Mouse (Mus musculus) hematopoietic stem cell, adult 5-6 weeks (primary cell): ENCODE data around the gene Emp3. TPM values are rescaled to one million over a fixed set of nuclear protein-coding genes. Genes with fewer than 3 reads are reported as not detected.
"Not testable (repeated sequence)": the region's sequence is repeated elsewhere in the genome, so short reads cannot be mapped to it uniquely, and the experiment has no call there.

ENCODE experiments used
- ATAC-seq, 2 experiments: fragments of 125-278 bp in 1 of 2; replicated peaks in 1 of 2; 2 replicates each; pipeline ENCODE4 v1.8.0; 2016 to 2017; ENCODE audit warnings: inconsistent platforms in 2 of 2, mild to moderate bottlenecking in 2 of 2, moderate number of reproducible peaks in 2 of 2, low read depth in 1 of 2, moderate TSS enrichment in 1 of 2; ENCODE audit not compliant: low FRiP score in 2 of 2, poor library complexity in 2 of 2, severe bottlenecking in 2 of 2, insufficient read depth in 1 of 2, low TSS enrichment in 1 of 2
- total RNA-seq: library from RNA; stranded (forward); fragments of 172-1452, 232-1000 nt; gene quantifications from 2 replicates; pipeline ENCODE4 v1.2.3, GENCODE M21; 2017

Emp3 gene
- 193 and 200 TPM in 2 replicates for total RNA-seq

DNA sequence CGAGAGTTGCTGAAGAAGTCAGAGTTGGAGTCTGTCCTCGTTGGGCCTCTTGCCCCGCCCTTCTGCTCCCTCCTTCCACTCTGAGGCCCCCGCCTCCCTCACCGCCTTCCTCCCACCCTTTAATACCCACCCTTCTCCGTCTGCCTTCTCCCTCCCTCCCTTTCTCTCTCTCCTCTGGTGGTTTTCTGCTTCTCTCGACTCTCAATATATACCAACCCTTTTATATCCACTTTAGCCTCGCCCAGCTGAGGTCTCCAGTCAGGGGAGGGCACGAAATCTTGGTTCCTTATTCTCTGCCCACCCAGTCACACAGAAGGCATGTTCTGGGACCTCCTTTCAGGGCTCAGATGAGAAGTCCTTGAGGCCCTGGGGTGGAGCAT lies at the start of gene Emp3:
Emp3 (minus strand) TSS at position 163 of the 380 bp plus-strand sequence.
- peak; percentile 21 to 25 for ATAC-seq

GRCm38 (mm10) chr7:45956611-45957010 lies 35.4 kb upstream of the Emp3 start:
- no peak for ATAC-seq

DNA sequence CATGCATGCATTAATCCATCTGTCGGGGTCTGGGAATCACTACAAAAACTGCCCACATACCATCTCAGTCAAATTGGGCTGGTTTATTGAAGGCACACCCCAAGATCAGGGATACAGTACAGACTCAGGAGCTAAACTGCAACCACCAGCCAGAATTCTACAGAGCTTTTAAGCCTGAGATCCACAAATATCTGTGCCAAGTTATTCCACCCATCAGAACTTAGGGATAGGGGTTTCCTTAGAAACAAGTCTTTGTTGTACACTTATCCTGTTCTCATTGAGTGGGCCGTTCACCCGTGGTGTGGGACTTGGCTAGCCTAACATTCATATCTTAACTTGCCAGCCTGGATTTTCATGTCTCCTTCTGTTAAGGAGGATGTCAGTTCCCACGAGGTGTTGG lies 27.9 kb upstream of the Emp3 start:
- no peak for ATAC-seq

- ATAC-seq = not testable (repeated sequence)
Measured at GRCm38 (mm10) chr7:45943280-45943679, 22.1 kb upstream of the Emp3 start.

DNA sequence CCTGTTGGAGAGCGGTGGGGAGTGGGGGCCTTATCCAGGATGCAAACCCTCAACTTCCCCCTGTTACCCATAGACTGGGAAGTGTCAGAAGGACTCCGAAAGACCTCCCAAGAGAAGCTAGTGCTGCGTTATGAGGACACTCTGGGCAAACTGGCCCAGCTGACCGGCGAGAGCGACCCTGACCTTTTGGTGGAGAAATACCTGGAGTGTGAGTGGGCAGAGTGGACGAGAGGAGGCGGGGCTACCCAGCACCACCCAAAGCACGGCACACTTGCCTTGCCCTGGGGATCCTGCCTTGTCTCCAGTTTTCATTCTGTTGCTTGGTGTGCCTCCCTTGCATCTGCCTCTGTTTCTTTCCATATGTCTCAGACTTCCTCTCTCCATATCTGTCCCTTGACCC lies 20.8 kb upstream of the Emp3 start:
- no peak for ATAC-seq

- no peak for ATAC-seq
Measured at GRCm38 (mm10) chr7:45939836-45940235, 18.6 kb upstream of the Emp3 start.

DNA sequence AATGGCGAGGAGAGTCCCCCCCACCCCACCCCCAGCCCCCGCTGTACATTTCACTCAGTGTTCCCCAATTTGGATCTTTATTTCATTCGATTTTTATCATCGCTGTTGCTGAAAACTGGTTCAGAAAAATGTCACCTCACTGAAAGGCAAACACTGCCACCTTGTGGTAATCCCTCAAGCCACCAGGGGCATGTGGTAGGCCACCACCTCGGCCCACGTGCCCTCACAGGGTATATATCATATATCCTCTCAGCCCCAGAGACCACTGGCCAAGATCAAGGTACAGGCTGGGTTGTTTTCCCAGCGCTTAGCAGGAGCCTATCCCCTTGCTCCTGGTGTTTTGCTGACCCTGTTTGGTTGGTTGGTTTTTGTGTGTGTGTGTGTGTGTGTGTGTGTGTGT lies 13.9 kb upstream of the Emp3 start:
- peak; percentile 82 to 88; a peak in 3 of 4 replicates for ATAC-seq

- ATAC-seq = not testable (repeated sequence)
Measured at GRCm38 (mm10) chr7:45933766-45934165, 12.6 kb upstream of the Emp3 start.

- ATAC-seq = no peak
Measured at GRCm38 (mm10) chr7:45929688-45930087, 8.5 kb upstream of the Emp3 start.

DNA sequence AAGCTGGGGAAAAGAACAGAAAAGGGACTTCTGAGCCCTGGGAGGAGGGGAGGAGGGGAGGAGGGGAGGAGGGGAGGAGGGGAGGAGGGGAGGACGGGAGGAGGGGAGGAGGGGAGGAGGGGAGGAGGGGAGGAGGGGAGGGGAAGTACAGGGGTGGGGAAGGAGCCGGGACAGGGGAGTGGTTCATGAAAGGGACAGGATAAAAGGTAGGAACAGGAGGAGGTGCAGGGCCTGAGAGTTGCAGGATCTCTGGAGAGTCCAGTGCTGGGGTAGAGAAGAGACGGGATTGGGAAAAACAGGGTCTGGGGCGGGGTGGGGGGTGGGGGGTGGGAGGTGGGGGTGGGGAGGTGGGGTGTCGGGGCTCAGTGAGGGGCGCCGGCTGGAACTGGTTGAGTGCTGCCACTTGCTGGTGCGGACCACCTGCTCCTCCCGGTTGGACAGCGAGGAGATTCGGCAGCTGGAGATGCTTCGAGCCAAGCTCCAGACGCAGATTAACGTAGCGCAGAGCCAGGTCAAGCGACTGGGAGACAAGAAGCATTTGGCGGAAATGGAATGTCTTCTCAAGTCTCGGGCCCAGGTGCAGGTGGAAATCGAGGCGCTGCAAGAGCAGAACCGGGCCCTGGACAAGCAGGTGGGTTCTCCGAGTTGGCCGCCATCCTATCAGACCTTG lies 7.6 kb upstream of the Emp3 start:
- ATAC-seq = no peak

GRCm38 (mm10) chr7:45924429-45924816 lies 3.2 kb upstream of the Emp3 start:
- no peak for ATAC-seq

GRCm38 (mm10) chr7:45923762-45924428 lies 2.7 kb upstream of the Emp3 start, which contains the start of gene Ccdc114:
Ccdc114 (plus strand) TSS chr7:45924072.
- ATAC-seq = peak; percentile 34 to 36

DNA sequence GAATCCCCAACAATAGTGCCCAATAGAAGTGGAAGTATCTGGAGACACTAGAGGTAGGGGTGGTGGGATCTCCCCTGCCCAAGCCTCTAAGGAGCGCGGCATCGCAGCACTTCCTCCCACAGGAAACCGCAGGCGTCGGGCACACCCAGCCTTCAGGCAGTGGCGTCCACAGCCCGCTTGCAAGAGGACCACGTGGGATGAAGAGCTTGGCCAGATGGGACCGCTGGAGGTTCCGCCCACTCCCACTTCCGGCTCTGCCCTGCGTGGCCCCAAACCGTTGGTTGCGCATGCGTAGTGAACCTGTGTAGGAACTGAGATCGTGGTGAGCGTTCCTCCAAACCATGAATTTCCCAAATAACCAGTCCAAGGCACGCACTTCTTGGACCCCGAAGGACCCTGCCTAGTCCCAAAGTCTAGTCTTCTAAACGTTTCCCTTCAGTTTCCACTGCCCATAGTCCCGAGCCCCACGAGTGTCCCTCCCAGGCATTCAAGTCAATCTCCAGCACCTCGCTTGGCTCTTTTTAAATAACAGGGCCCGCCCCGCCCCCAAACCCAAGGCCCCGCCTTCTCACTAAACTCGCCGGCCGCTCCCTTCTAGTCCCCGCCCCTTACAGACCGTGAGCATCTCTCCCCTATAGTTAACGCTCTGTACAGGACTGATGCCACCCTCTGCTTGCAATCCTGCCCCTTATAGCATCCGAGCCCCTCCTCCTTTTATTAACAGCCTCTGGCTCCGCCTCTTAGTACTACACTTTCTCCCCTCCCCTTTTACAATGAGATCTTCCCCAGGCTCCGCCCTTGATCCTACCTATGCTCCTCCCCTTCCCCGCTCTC lies 1.9 kb upstream of the Emp3 start:
- peak; percentile 65 to 82 for ATAC-seq

- ATAC-seq = no peak
Measured at GRCm38 (mm10) chr7:45921950-45922600, 871 bp upstream of the Emp3 start.

DNA sequence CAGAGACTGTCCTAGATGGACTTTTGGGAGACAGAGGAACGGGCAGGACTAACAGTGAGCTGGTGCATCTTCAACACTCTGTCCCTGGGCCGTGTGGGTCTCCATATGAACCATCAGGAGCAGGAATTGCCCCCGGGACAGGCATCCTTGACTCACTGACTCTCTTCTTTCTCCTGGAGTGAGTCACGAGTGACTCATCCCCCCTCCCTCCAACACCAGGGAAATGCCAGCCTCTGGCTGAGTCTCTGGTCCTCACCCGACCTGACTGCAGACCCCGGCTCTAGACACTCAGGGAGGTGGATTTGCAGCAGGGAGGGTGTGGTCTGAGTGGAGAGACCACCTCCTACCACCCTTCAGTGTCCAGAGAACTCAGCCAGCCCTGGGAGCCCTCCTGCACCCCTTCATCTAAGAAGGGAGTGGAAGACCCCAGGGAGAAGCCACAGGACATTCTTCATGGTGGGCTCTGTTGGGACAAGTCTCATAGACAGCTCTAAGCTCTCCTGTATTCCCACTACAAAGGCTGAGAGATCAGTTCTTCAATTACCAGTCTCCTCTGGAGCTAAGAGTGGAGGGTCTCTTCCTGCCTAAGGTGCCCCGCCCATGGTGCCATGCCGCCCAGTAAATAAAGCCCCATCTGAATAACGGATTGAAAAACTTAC lies 492 bp downstream of the Emp3 start:
- ATAC-seq = no peak

DNA sequence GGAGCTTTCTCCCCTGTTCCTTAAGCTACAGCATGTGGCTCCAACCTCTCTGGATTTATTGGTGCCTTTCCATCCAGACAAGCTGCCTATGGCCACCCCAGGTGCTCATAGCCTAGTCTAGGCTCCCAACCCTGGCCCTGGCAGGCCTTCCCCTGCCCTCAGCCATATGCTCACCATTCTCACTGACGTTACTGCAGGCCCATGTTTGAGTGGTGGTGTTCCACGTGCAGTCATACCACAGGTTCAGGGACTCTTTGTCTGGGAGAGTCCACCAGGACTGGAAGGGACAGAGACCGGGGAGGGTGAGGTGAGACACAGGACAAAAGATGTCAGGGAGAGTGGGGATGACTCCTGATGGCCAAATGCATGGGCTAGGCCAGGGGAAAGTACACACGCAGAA lies 1.4 kb downstream of the Emp3 start:
- ATAC-seq = no peak

GRCm38 (mm10) chr7:45919083-45919671 lies 2.0 kb downstream of the Emp3 start:
- no peak for ATAC-seq
